Mouse (Mus musculus): Measurements from ENCODE around the gene Slc17a7. TPM values are rescaled to one million over a fixed set of nuclear protein-coding genes. Genes with fewer than 3 reads are reported as not detected.

Gene Slc17a7
- total RNA-seq, 2 experiments from 2014 or later: 0.31 to 0.36 TPM

DNA sequence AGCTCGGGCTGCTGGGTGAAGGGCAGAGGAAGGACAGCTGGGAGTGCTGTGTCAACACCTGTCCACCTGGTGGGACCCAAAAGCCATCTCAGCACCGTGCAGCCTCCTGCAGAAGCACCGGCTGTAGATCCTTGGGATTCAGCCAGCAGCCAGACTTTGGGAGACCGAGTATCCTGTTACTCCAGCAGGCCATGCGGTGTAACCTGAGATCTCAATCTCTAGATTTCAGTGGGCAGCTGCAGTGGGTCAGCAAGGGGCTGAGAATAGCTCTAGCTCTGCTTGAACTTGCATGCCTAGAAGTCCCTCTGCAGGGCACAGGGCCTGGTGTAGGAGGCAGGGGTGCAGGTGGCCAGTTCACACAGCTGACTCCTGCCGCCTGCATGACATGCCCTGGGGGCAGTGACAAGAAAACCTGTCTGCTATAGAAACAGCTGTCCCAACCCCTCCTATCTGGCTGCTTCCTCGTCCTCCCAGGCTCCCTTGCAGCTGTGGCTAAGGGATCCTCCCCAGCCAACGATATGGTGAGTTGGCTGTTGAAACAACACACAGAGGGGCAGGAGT is 28.1 kb downstream of the Slc17a7 start:
- no peak for TF ChIP-seq CTCF (IDR thresholded peaks at IDR 0.05)
- intact Hi-C loops (cut with DNase I): no loop called here
- H3K27ac ChIP-seq: peak overlapping the region; percentile 79
- DNase-seq: peak; percentile 89
- H3K4me3 ChIP-seq: no peak overlapping the region

GRCm38 (mm10) chr7:45192585-45193310 is 29.0 kb downstream of the Slc17a7 start:
- intact Hi-C loops (cut with DNase I): no loop called here
- no peak for TF ChIP-seq CTCF (IDR thresholded peaks at IDR 0.05)
- Histone ChIP-seq H3K27ac (peak overlapping the region; percentile 79; the same call in 1 of the 2 replicates), H3K4me3 (no peak overlapping the region)
- DNase-seq: no peak

GRCm38 (mm10) chr7:45193406-45193805 is 29.7 kb downstream of the Slc17a7 start:
- peak overlapping the region; percentile 74 for H3K27ac ChIP-seq
- intact Hi-C loops (cut with DNase I): no loop called here
- no peak overlapping the region for H3K4me3 ChIP-seq
- DNase-seq: no peak
- peak; percentile 20; the same call in 1 of the 2 replicates for TF ChIP-seq CTCF (IDR thresholded peaks at IDR 0.05)

- intact Hi-C loops (cut with DNase I): no loop called here
- no peak overlapping the region for H3K4me3 ChIP-seq
- H3K27ac ChIP-seq: peak overlapping the region; percentile 74
- no peak for DNase-seq
- TF ChIP-seq CTCF (IDR thresholded peaks at IDR 0.05): no peak
Observed at GRCm38 (mm10) chr7:45193871-45194785, 30.4 kb downstream of the Slc17a7 start.

DNA sequence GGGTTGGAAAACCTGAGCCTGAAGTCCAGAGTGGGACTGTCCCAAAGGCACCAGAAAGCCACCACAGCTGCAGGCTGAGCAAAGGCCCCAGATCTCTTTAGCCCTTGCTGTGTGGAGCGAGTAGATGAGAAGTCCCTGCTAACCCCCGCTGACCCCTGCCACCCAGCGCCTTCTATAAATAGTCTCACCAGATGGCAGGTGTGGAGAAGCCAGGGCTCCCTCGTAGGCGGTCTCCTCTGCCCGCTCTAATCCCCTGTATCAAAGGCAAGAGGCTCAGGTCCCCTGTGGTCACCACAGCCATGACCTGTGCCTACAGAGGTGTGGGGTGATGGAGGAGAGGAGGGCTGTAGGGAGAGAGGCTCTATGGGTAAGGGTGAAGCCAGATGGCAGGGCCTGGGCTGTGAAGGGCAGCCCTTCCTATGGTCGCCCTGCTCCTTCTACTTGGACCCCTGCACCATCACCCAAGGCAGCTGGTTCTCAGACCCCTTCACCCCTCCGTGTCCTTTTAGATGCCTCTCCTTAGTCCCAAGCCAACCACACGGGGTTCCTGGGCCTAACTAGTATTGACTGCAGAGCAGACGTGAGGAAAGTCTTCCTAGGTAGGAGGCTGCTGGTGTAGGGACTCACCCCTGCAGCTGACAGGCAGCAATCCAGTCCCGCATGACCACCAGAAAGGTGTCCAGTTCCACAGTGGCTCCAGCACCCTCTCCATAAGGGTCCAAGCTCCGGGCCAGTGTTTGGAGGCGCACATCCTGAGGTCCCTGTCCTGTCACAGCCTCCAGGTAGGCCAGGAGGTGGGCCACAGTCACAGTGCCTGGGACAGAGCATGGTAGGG is 31.8 kb downstream of the Slc17a7 start:
- Histone ChIP-seq H3K27ac (peak overlapping the region; percentile 74), H3K4me3 (no peak overlapping the region)
- intact Hi-C loops (cut with DNase I): no loop called here
- peak; percentile 74 for DNase-seq
- no peak for TF ChIP-seq CTCF (IDR thresholded peaks at IDR 0.05)

DNA sequence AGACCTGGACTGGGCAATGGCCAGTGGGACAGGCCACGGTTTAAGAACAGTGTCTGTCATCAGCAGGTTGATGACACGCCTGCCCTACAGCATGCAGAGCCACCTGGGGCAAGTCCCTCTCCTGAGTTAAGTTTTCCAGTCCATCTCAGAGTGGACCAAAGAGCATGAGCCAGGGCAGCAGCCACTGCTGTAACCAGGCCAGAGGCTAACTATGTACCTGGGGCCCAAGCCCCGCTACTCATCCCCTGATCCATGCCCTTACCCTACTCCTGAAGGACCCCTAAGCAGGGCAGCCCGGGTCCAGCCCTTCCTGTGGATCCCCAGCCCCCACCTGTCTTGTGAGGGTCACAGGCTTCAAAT is 32.4 kb downstream of the Slc17a7 start:
- DNase-seq: no peak
- H3K27ac ChIP-seq: peak overlapping the region; percentile 74
- intact Hi-C loops (cut with DNase I): no loop called here
- H3K4me3 ChIP-seq: no peak overlapping the region
- no peak for TF ChIP-seq CTCF (IDR thresholded peaks at IDR 0.05)

DNA sequence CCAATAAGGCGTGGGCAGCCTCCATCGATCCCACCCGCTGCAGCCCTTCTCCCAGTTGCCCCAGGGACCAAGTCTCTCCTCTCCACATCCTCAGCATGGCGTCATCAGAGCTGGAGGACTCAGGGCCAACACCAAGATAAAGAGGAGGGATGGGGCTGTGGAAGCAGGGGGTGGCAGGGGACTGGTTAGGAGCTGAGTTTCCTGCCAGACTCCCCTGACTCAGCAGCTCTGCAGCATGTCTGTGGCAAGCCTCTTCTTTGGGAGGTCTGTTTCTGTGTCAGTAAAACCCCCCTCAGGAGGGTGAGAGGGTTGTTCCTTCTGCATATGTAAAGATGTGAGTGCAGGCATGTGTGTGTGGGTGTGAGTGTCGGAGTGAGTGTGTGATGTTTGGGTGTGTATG is 33.2 kb downstream of the Slc17a7 start:
- Histone ChIP-seq H3K4me3 (no peak overlapping the region), H3K27ac (no peak overlapping the region)
- DNase-seq: no peak
- intact Hi-C loops (cut with DNase I): no loop called here
- no peak for TF ChIP-seq CTCF (IDR thresholded peaks at IDR 0.05)

DNA sequence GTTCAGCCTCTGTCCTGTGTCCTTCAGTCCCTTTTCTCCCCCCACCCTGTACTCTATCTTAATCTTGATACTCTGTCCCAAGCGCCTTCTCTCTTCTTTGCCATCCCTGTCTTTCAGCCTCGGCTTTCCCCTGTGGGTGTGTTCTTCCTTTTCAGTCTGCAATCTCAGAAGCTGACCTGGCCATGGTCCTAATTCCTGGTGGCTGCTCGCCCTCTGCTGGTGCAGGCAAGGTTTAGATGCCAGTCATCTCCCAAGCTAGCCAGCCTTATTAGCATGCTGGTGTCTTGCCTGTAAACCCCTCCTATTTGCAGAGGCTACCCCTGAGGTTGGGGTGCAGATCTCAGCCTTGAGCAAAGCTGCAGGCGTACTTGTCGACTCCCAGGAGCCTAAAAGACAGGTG is 34.7 kb downstream of the Slc17a7 start:
- intact Hi-C loops (cut with DNase I): loop anchor here (1.0 to 2.0 kb wide), 2 partner anchors 36 to 120 kb away; no protein-coding TSS in a partner anchor
- no peak overlapping the region for H3K4me3 ChIP-seq
- H3K27ac ChIP-seq: no peak overlapping the region
- TF ChIP-seq CTCF (IDR thresholded peaks at IDR 0.05): peak; percentile 84
- DNase-seq: peak; percentile 88

DNA sequence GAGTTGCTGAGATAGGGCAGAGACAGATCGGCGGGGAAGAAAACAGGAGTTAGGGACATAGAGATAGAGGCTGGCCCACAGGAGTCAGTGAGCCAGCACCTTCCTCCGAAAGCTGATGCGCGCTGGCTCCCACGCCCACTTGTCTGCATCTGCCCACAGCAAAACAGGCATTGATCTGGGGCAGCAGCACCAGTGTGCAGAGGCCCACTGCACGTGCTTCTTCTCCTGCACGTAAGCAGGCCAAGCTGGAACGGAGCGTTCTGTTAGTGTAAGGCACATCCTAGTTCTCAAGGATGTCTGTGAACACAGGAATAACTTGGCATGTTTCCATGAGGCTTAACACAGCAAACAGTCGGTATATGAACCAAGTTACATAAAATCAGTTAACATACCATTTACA is 35.2 kb downstream of the Slc17a7 start:
- TF ChIP-seq CTCF (IDR thresholded peaks at IDR 0.05): no peak
- Histone ChIP-seq H3K27ac (no peak overlapping the region), H3K4me3 (no peak overlapping the region)
- intact Hi-C loops (cut with DNase I): loop anchor here (1.0 to 2.0 kb wide), 2 partner anchors 37 to 120 kb away; no protein-coding TSS in a partner anchor
- DNase-seq: no peak

DNA sequence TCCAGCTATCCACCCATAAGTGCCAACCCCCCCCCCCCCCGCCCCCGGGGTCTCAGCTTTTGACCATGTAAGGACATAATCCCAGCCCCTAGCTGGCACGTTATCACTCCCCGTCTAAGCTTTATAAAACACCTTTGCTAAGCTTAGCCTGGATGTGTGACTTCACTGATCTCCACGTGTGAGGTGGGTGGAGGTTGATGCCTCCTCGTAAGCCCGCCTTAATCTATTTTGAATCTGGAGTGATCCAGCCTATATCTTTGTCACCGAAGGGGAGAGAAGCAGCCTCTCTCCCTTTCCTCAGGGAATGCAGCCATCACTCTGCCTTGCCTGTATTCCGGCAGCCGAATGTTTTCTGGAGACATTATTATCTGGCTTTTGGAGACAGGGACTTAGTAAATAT is 38.9 kb downstream of the Slc17a7 start:
- Histone ChIP-seq H3K4me3 (no peak overlapping the region), H3K27ac (no peak overlapping the region)
- intact Hi-C loops (cut with DNase I): no loop called here
- DNase-seq: no peak
- TF ChIP-seq CTCF (IDR thresholded peaks at IDR 0.05): no peak

DNA sequence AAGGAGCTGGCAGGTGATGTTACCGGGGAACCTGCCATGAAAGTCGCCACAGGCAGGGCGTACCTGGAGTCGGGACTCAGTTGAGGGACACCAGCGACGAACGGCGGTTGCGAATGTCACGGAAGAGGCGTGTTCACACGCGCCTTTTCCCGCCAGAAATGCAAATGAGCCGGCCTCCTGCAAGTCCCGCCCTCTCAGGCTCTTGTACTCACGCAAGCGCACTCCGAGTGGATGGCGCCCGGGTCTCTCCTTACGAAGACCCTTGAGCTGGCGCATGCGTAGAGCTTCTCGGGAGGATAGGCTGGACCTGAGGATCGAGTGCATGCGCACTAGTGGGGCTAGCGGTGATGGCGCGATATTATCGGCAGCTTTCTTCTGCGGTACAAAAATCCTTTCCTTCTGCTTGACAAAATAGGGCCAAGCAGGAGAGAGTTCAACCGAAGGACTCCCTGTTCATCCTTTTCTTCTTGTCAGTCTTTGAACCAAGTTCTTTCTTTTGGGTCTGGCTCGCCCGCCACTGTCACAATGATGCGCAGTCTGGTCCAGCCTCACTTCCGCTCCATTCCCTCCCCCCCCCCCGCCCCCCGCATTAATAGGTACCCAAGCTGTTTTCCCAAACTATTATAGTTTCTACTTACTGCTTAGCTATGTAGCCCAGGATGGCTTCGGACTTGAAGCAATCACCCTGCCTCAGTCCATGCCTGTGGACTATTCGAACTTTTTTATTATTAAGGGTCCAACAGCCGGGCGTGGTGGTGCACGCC is 40.8 kb downstream of the Slc17a7 start, which contains the start of gene Ccdc155:
TSS of gene Ccdc155 (minus strand) at position 513 of the 764 bp plus-strand sequence.
- peak; percentile 90 for DNase-seq
- H3K27ac ChIP-seq: peak within 1 kb of the TSS; percentile 57
- TF ChIP-seq CTCF (IDR thresholded peaks at IDR 0.05): no peak
- peak within 1 kb of the TSS; percentile 77 for H3K4me3 ChIP-seq
- intact Hi-C loops (cut with DNase I): no loop called here
